Mouse (Mus musculus): ENCODE results near the gene Fbxo9. TPM values are rescaled to one million over a fixed set of nuclear protein-coding genes. Genes with fewer than 3 reads are reported as not detected.

The Fbxo9 gene
- polyA plus RNA-seq, 1 experiment = 16.4 TPM

DNA sequence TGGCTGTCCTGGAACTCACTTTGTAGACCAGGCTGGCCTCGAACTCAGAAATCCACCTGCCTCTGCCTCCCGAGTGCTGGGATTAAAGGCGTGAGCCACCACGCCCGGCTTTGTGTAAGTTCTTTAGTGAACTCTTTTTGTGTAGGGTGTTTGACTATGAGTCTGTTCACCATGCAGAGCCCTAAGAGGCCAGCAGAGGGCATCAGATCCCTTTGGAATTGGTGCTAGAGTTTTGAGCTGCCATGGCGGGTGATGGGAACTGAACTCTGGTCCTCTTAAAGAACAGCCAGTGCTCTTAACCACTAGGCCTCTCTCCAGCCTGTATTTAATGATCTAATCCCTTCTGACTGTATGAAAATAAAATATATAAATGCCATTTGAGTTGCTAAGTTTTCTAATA lies 12.5 kb downstream of the Fbxo9 start:
- no peak overlapping the region for H3K9ac ChIP-seq (ENCODE audit: low read depth, poor library complexity, severe bottlenecking)
- no peak overlapping the region for H3K27ac ChIP-seq (ENCODE audit: insufficient read depth, low read length)
- TF ChIP-seq EP300 (IDR thresholded peaks at IDR 0.05; ENCODE audit: insufficient read depth, low read depth, low read length) (no peak), CTCF (IDR thresholded peaks at IDR 0.05; ENCODE audit: low read depth, low read length) (peak; percentile 37)
- no peaks in the 10 kb centered on the region for H3K27me3 ChIP-seq (ENCODE audit: control insufficient read depth, insufficient read depth, low read length, poor library complexity, severe bottlenecking)
- H3K4me3 ChIP-seq (ENCODE audit: low read depth, low read length) = no peak overlapping the region
- H3K9me3 ChIP-seq (replicated peaks; ENCODE audit: control insufficient read depth, insufficient read depth, low read length, poor library complexity, severe bottlenecking) = no peaks in the 10 kb centered on the region; the same call in none of the 2 replicates
- no peaks in the 10 kb centered on the region for H3K4me1 ChIP-seq (ENCODE audit: control insufficient read depth, insufficient read depth, low read length)
- H3K36me3 ChIP-seq (ENCODE audit: control insufficient read depth, insufficient read depth, low read length, poor library complexity, severe bottlenecking) = peaks cover 10% of the 10 kb centered on the region; the same call in 1 of the 2 replicates

DNA sequence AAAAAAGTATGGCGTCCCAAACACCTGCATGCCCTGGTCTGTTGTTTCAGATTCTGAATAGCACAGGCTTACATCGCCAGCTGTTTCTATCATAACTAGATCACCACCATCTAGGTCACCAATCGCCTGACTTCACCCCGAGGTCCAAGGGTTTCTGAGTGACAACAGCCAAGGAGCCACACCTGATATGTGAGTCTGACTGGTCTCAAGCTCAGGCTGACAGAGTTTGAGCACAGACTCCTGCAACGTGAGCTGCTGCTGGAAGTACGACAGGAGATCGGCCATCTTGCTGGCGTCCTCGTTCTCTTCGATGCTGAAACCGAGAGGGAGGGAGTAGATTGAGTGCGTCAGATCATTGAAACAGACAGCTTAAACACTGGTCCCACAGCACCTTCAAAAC lies 13.2 kb downstream of the Fbxo9 start:
- Histone ChIP-seq H3K4me3 (ENCODE audit: low read depth, low read length) (no peak overlapping the region), H3K9ac (ENCODE audit: low read depth, poor library complexity, severe bottlenecking) (no peak overlapping the region), H3K27ac (ENCODE audit: insufficient read depth, low read length) (no peak overlapping the region), H3K27me3 (ENCODE audit: control insufficient read depth, insufficient read depth, low read length, poor library complexity, severe bottlenecking) (no peaks in the 10 kb centered on the region), H3K4me1 (ENCODE audit: control insufficient read depth, insufficient read depth, low read length) (no peaks in the 10 kb centered on the region), H3K9me3 (replicated peaks; ENCODE audit: control insufficient read depth, insufficient read depth, low read length, poor library complexity, severe bottlenecking) (no peaks in the 10 kb centered on the region; the same call in none of the 2 replicates), H3K36me3 (ENCODE audit: control insufficient read depth, insufficient read depth, low read length, poor library complexity, severe bottlenecking) (peaks cover 5% of the 10 kb centered on the region; the same call in 1 of the 2 replicates)
- no peak for TF ChIP-seq CTCF (IDR thresholded peaks at IDR 0.05; ENCODE audit: low read depth, low read length)
- no peak for TF ChIP-seq EP300 (IDR thresholded peaks at IDR 0.05; ENCODE audit: insufficient read depth, low read depth, low read length)

DNA sequence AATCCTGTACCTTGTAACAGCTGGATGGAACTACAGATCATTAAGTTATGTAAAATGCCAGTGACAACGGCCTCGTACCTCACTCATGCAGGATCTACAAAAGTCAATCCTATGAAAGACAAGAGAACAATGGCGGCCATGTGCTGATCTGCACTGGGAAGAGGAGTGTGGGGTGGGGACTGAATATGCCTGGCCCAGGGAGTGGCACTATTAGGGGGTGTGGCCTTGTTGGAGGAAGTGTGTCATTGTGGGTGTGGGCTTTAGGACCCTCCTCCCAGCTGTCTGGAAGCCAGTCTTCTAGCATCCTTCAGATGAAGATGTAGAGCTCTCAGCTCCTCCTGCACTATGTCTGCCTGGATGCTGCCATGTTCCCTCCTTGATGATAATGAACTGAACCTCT lies 18.3 kb downstream of the Fbxo9 start:
- no peaks in the 10 kb centered on the region for H3K27me3 ChIP-seq (ENCODE audit: control insufficient read depth, insufficient read depth, low read length, poor library complexity, severe bottlenecking)
- no peak overlapping the region for H3K9ac ChIP-seq (ENCODE audit: low read depth, poor library complexity, severe bottlenecking)
- peaks cover 7% of the 10 kb centered on the region; the same call in 1 of the 2 replicates for H3K36me3 ChIP-seq (ENCODE audit: control insufficient read depth, insufficient read depth, low read length, poor library complexity, severe bottlenecking)
- no peak overlapping the region for H3K27ac ChIP-seq (ENCODE audit: insufficient read depth, low read length)
- H3K9me3 ChIP-seq (replicated peaks; ENCODE audit: control insufficient read depth, insufficient read depth, low read length, poor library complexity, severe bottlenecking) = no peaks in the 10 kb centered on the region; the same call in 1 of the 2 replicates
- no peaks in the 10 kb centered on the region for H3K4me1 ChIP-seq (ENCODE audit: control insufficient read depth, insufficient read depth, low read length)
- H3K4me3 ChIP-seq (ENCODE audit: low read depth, low read length) = no peak overlapping the region
- TF ChIP-seq POLR2A (IDR thresholded peaks at IDR 0.05; ENCODE audit: insufficient read depth, low read length) = no peak
- TF ChIP-seq CTCF (IDR thresholded peaks at IDR 0.05; ENCODE audit: low read depth, low read length) = no peak
- TF ChIP-seq EP300 (IDR thresholded peaks at IDR 0.05; ENCODE audit: insufficient read depth, low read depth, low read length) = no peak

DNA sequence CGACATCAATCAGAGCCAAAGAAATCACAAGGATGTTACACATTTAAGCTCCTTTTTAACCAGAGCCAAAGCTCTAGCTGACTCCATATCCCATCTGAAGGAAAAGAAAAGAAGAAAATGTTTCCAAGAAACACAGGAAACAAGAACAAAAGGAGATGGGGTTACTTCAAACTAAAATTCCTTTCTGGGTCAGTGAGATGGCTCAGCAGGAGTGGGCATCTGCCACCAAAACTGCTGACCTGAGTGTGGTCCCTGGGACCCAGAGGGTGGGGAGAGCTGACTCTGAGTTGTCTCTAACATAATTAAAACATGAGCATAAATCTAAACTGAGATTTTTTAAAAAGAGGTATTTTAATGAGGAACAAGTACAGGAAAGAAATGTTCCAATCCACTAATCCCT lies 19.0 kb downstream of the Fbxo9 start:
- Histone ChIP-seq H3K9me3 (replicated peaks; ENCODE audit: control insufficient read depth, insufficient read depth, low read length, poor library complexity, severe bottlenecking) (no peaks in the 10 kb centered on the region; the same call in 1 of the 2 replicates), H3K27me3 (ENCODE audit: control insufficient read depth, insufficient read depth, low read length, poor library complexity, severe bottlenecking) (no peaks in the 10 kb centered on the region), H3K9ac (ENCODE audit: low read depth, poor library complexity, severe bottlenecking) (no peak overlapping the region), H3K36me3 (ENCODE audit: control insufficient read depth, insufficient read depth, low read length, poor library complexity, severe bottlenecking) (peaks cover 5% of the 10 kb centered on the region; the same call in 1 of the 2 replicates), H3K4me1 (ENCODE audit: control insufficient read depth, insufficient read depth, low read length) (no peaks in the 10 kb centered on the region), H3K4me3 (ENCODE audit: low read depth, low read length) (no peak overlapping the region), H3K27ac (ENCODE audit: insufficient read depth, low read length) (no peak overlapping the region)
- no peak for TF ChIP-seq POLR2A (IDR thresholded peaks at IDR 0.05; ENCODE audit: insufficient read depth, low read length)
- no peak for TF ChIP-seq EP300 (IDR thresholded peaks at IDR 0.05; ENCODE audit: insufficient read depth, low read depth, low read length)
- TF ChIP-seq CTCF (IDR thresholded peaks at IDR 0.05; ENCODE audit: low read depth, low read length) = no peak

DNA sequence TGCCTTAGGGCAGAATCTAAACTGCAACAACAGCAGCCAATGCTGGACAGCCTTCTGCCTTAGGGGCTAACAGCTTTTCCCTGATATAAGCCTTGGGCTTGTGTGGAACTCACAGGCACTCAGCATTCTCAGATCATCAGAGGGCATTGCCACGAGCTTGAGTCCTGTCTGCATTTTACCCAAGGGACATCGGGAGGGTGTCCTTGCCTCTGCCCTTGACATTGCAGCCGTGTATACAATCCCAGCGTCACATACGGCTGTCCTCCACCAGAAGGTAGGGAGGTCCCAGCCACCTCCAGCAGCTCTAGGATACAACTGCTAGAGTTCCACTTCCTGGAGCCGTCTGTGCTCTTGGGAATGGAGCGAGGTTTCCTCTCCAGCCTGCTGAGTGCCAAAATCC lies 19.9 kb downstream of the Fbxo9 start:
- Histone ChIP-seq H3K27me3 (ENCODE audit: control insufficient read depth, insufficient read depth, low read length, poor library complexity, severe bottlenecking) (no peaks in the 10 kb centered on the region), H3K4me1 (ENCODE audit: control insufficient read depth, insufficient read depth, low read length) (no peaks in the 10 kb centered on the region), H3K36me3 (ENCODE audit: control insufficient read depth, insufficient read depth, low read length, poor library complexity, severe bottlenecking) (peaks cover 7% of the 10 kb centered on the region; the same call in 1 of the 2 replicates), H3K4me3 (ENCODE audit: low read depth, low read length) (no peak overlapping the region), H3K9me3 (replicated peaks; ENCODE audit: control insufficient read depth, insufficient read depth, low read length, poor library complexity, severe bottlenecking) (no peaks in the 10 kb centered on the region), H3K9ac (ENCODE audit: low read depth, poor library complexity, severe bottlenecking) (no peak overlapping the region), H3K27ac (ENCODE audit: insufficient read depth, low read length) (no peak overlapping the region)
- no peak for TF ChIP-seq EP300 (IDR thresholded peaks at IDR 0.05; ENCODE audit: insufficient read depth, low read depth, low read length)
- no peak for TF ChIP-seq CTCF (IDR thresholded peaks at IDR 0.05; ENCODE audit: low read depth, low read length)
- no peak for TF ChIP-seq POLR2A (IDR thresholded peaks at IDR 0.05; ENCODE audit: insufficient read depth, low read length)

DNA sequence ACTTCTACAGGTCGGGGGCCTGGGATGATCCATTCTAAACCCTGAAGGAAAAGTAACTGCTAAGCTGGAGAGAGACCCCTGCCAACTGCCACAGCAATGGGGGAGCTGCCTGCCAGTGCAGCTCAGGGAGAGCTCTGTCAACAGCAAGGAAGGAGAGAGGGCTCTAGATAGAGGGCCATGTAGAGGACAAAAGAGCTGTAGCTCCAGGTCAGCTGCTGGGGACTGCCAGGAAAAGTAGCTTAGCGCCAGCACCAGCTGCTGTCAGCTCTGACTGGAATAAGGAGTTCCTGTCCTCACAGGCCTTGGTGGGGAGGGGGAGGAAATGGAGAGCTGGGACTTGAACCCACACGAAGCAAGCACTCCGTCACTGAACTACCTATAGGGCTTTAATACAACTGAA lies 20.3 kb downstream of the Fbxo9 start:
- Histone ChIP-seq H3K27ac (ENCODE audit: insufficient read depth, low read length) (no peak overlapping the region), H3K9ac (ENCODE audit: low read depth, poor library complexity, severe bottlenecking) (no peak overlapping the region)

More for the DNA sequence above, 20.3 kb downstream of the Fbxo9 start:
- no peaks in the 10 kb centered on the region for H3K9me3 ChIP-seq (replicated peaks; ENCODE audit: control insufficient read depth, insufficient read depth, low read length, poor library complexity, severe bottlenecking)
- no peak overlapping the region for H3K4me3 ChIP-seq (ENCODE audit: low read depth, low read length)
- H3K27me3 ChIP-seq (ENCODE audit: control insufficient read depth, insufficient read depth, low read length, poor library complexity, severe bottlenecking) = no peaks in the 10 kb centered on the region
- TF ChIP-seq POLR2A (IDR thresholded peaks at IDR 0.05; ENCODE audit: insufficient read depth, low read length) (no peak), EP300 (IDR thresholded peaks at IDR 0.05; ENCODE audit: insufficient read depth, low read depth, low read length) (no peak), CTCF (IDR thresholded peaks at IDR 0.05; ENCODE audit: low read depth, low read length) (no peak)
- H3K4me1 ChIP-seq (ENCODE audit: control insufficient read depth, insufficient read depth, low read length) = no peaks in the 10 kb centered on the region
- peaks cover 7% of the 10 kb centered on the region; the same call in 1 of the 2 replicates for H3K36me3 ChIP-seq (ENCODE audit: control insufficient read depth, insufficient read depth, low read length, poor library complexity, severe bottlenecking)
